Mouse (Mus musculus): Measurements from ENCODE around the gene Tes.

DNA sequence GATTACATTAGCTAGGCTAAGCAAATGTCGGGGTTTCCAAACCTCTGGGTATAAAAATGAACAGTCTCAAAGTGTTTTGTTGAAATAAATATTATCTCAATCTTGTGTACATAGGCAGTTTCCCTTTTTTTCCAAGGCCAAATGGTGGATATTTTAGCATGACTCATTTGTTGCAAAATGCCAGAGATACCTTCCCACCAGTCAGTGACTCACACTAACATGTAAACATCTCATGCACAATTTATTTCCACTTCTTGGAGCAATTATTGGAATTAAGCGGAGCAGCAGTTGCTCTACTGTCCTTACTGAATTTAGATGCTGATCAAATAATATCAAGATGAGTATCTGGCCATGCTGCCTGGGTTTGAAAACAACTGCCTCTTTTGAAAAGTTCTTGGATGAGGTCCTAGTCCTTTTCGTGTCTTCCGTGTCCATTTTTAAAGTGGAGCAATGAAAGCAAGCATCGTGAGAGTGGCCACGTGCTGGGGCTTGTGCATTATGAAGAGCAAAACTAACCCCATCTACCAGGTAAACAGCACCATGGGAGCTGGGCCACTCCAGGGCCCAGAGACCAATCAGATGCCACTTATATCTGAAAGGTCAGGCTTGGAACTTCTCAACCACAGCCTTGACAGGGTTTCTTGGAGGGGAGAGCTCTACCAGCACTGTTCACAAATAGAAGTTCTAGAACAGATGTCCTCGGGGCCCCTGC is 54.7 kb downstream of the Tes start:
- TF ChIP-seq CTCF (conservative IDR thresholded peaks at IDR 0.05; ENCODE audit: insufficient read depth, insufficient read length, low read depth, low read length) (no peak), POLR2A (IDR thresholded peaks at IDR 0.05; ENCODE audit: low read depth, low read length) (no peak)

All from kidney, adult 2 months (tissue).